Mouse (Mus musculus) thymus, adult 2 months (tissue): Measurements from ENCODE around the gene Tdrd5. TPM values are rescaled to one million over a fixed set of nuclear protein-coding genes. Genes with fewer than 3 reads are reported as not detected.
"Not testable (repeated sequence)": the region's sequence is repeated elsewhere in the genome, so short reads cannot be mapped to it uniquely, and the experiment has no call there.

ENCODE experiments used
- DNase-seq: peaks from one replicate; pipeline ENCODE4 v3.0.0; 2021
- H3K27ac ChIP-seq: fragments of 200-500 bp; 2 replicates; pipeline ENCODE4 v1.5.1; 2012; ENCODE audit warnings: low read length, control low read depth; ENCODE audit not compliant: control insufficient read depth, insufficient read depth
- H3K27me3 ChIP-seq: fragments of 200-500 bp; 2 replicates; pipeline ENCODE4 v1.6.1; 2012; ENCODE audit warnings: mild to moderate bottlenecking, low read length, moderate library complexity, mixed read lengths; ENCODE audit not compliant: control insufficient read depth, insufficient read depth
- H3K36me3 ChIP-seq: fragments of 200-500 bp; 2 replicates; pipeline ENCODE4 v1.6.1; 2012; ENCODE audit warnings: mild to moderate bottlenecking, low read length, moderate library complexity; ENCODE audit not compliant: control insufficient read depth, insufficient read depth
- H3K4me1 ChIP-seq: fragments of 200-500 bp; replicated peaks from 2 replicates; pipeline ENCODE4 v1.6.1; 2012; ENCODE audit warnings: low read length; ENCODE audit not compliant: control insufficient read depth, insufficient read depth
- H3K4me3 ChIP-seq: fragments of 200-500 bp; 2 replicates; pipeline ENCODE4 v1.5.1; 2012; ENCODE audit warnings: mild to moderate bottlenecking, low read length, control low read depth, moderate library complexity; ENCODE audit not compliant: control insufficient read depth, insufficient read depth
- CTCF ChIP-seq: fragments of 200-500 bp; IDR thresholded peaks from 2 replicates; pipeline ENCODE4 v1.5.1; 2012; ENCODE audit warnings: mild to moderate bottlenecking, control low read depth, low read length, moderate library complexity, borderline replicate concordance; ENCODE audit not compliant: control insufficient read depth, poor library complexity, insufficient read depth; ENCODE audit errors: extremely low read depth
- POLR2A ChIP-seq: fragments of 200-500 bp; IDR thresholded peaks from 2 replicates; pipeline ENCODE4 v1.6.1; 2012; ENCODE audit warnings: mild to moderate bottlenecking, low read length, control low read depth, moderate library complexity; ENCODE audit not compliant: control insufficient read depth, poor library complexity, insufficient read depth; ENCODE audit errors: extremely low read depth
- WGBS: fragments of 180-500 bp; shearing (Covaris S2); methylation state at CpG from one replicate; pipeline ENCODE4 v1.1.7; 2018; 5-methylcytosine and 5-hydroxymethylcytosine counted together
- polyA plus RNA-seq: library from polyadenylated mRNA; depleted of rRNA; stranded (reverse); fragments of >200 nt; gene quantifications from 2 replicates; pipeline ENCODE4 v1.2.3, GENCODE M21; 2012

Tdrd5 gene
- polyA plus RNA-seq, 1 experiment = 24.0 TPM

- WGBS = 19% methylated on average over 9 of the region's 9 CpGs
- Histone ChIP-seq H3K27ac (peak overlapping the region; percentile 8; the same call in 1 of the 2 replicates), H3K36me3 (peaks cover 29% of the 10 kb centered on the region), H3K4me1 (peaks cover 17% of the 10 kb centered on the region), H3K27me3 (no peaks in the 10 kb centered on the region), H3K4me3 (no peak overlapping the region)
- TF ChIP-seq CTCF (no peak), POLR2A (no peak)
- no peak for DNase-seq
These were observed 18.5 kb downstream of the Tdrd5 start for GRCm38 (mm10) chr1:156284851-156285540.

GRCm38 (mm10) chr1:156284207-156284606, 19.3 kb downstream of the Tdrd5 start:
- no peak overlapping the region for H3K4me3 ChIP-seq
- H3K4me1 ChIP-seq = peaks cover 22% of the 10 kb centered on the region
- TF ChIP-seq POLR2A (no peak), CTCF (no peak)
- 7% methylated on average over 10 of the region's 10 CpGs for WGBS
- DNase-seq = peak; percentile 24
- H3K36me3 ChIP-seq = peaks cover 29% of the 10 kb centered on the region
- no peaks in the 10 kb centered on the region for H3K27me3 ChIP-seq
- peak overlapping the region; percentile 39 for H3K27ac ChIP-seq

GRCm38 (mm10) chr1:156280131-156280530, 23.3 kb downstream of the Tdrd5 start:
- DNase-seq = peak; percentile 50
- 19% methylated on average over 7 of the region's 7 CpGs for WGBS

GRCm38 (mm10) chr1:156273647-156274046, 29.8 kb downstream of the Tdrd5 start:
- TF ChIP-seq POLR2A (no peak), CTCF (no peak)
- Histone ChIP-seq H3K4me1 (peaks cover 5% of the 10 kb centered on the region), H3K4me3 (no peak overlapping the region), H3K36me3 (peaks cover 50% of the 10 kb centered on the region), H3K27ac (no peak overlapping the region), H3K27me3 (no peaks in the 10 kb centered on the region)
- WGBS = 88% methylated on average over 7 of the region's 7 CpGs
- no peak for DNase-seq

More at GRCm38 (mm10) chr1:156280131-156280530, 23.3 kb downstream of the Tdrd5 start:
- peaks cover 29% of the 10 kb centered on the region for H3K36me3 ChIP-seq
- H3K27ac ChIP-seq = peak overlapping the region; percentile 92
- TF ChIP-seq POLR2A (0 out of 2 replicates have a peak, but pooled peaks have one; percentile 35), CTCF (no peak; the same call in 1 of the 2 replicates)
- H3K4me1 ChIP-seq = peaks cover 18% of the 10 kb centered on the region
- H3K27me3 ChIP-seq = no peaks in the 10 kb centered on the region
- peak overlapping the region; percentile 44 for H3K4me3 ChIP-seq

- no peak for DNase-seq
- Histone ChIP-seq H3K36me3 (peaks cover 47% of the 10 kb centered on the region), H3K27me3 (no peaks in the 10 kb centered on the region), H3K4me1 (peaks cover 3% of the 10 kb centered on the region; the same call in 1 of the 2 replicates), H3K4me3 (no peak overlapping the region), H3K27ac (no peak overlapping the region)
- WGBS = 26% methylated on average over 5 of the region's 5 CpGs
- TF ChIP-seq CTCF (no peak), POLR2A (no peak)
These were observed 31.8 kb downstream of the Tdrd5 start for GRCm38 (mm10) chr1:156271654-156272053.

- Histone ChIP-seq H3K27ac (no peak overlapping the region), H3K4me1 (peaks cover 5% of the 10 kb centered on the region; the same call in 1 of the 2 replicates), H3K27me3 (no peaks in the 10 kb centered on the region), H3K4me3 (no peak overlapping the region), H3K36me3 (peaks cover 35% of the 10 kb centered on the region)
- DNase-seq = no peak
- 96% methylated on average over 9 of the region's 9 CpGs for WGBS
- TF ChIP-seq CTCF = no peak
- TF ChIP-seq POLR2A = no peak
These were observed 33.0 kb downstream of the Tdrd5 start for GRCm38 (mm10) chr1:156270471-156270870.

- H3K27me3 ChIP-seq, DNase-seq, H3K27ac ChIP-seq, H3K4me3 ChIP-seq: not testable (repeated sequence)
- peaks cover 31% of the 10 kb centered on the region for H3K36me3 ChIP-seq
- WGBS = 97% methylated on average over 3 of the region's 3 CpGs
- H3K4me1 ChIP-seq = peaks cover 17% of the 10 kb centered on the region
These were observed 34.9 kb downstream of the Tdrd5 start for GRCm38 (mm10) chr1:156268546-156268945.
